Mouse (Mus musculus) lung, embryonic 15.5 days (tissue): ENCODE measurements around the gene Slc7a7. TPM values are rescaled to one million over a fixed set of nuclear protein-coding genes. Genes with fewer than 3 reads are reported as not detected.

Experiments
- ATAC-seq: fragments of 200-750 bp; cut with Nextera tagmentation; 2 replicates; pipeline ENCODE4 v1.8.0; 2017; ENCODE audit warnings: moderate number of reproducible peaks, borderline replicate concordance; ENCODE audit not compliant: low FRiP score, low TSS enrichment; ENCODE audit errors: extremely low read depth
- H3K27ac ChIP-seq: fragments of 300-500 bp; sonication (generic); 2 replicates; pipeline ENCODE4 v1.5.1; 2015; ENCODE audit warnings: moderate library complexity, mild to moderate bottlenecking, inconsistent platforms
- H3K27me3 ChIP-seq: fragments of 300-500 bp; sonication (generic); 2 replicates; pipeline ENCODE4 v1.6.1; 2015; ENCODE audit warnings: inconsistent platforms
- H3K36me3 ChIP-seq: fragments of 300-500 bp; sonication (generic); 2 replicates; pipeline ENCODE4 v1.6.1; 2015; ENCODE audit warnings: inconsistent platforms
- H3K4me1 ChIP-seq: fragments of 300-500 bp; sonication (generic); 2 replicates; pipeline ENCODE4 v1.6.1; 2015; ENCODE audit warnings: inconsistent platforms
- H3K4me2 ChIP-seq: fragments of 300-500 bp; sonication (generic); 2 replicates; pipeline ENCODE4 v1.6.1; 2015; ENCODE audit warnings: inconsistent platforms, mild to moderate bottlenecking, moderate library complexity
- H3K4me3 ChIP-seq: fragments of 300-500 bp; sonication (generic); 2 replicates; pipeline ENCODE4 v1.5.1; 2015; ENCODE audit warnings: mild to moderate bottlenecking, inconsistent platforms
- H3K9ac ChIP-seq: fragments of 300-500 bp; sonication (generic); 2 replicates; pipeline ENCODE4 v1.6.1; 2015; ENCODE audit warnings: inconsistent platforms
- H3K9me3 ChIP-seq: fragments of 300-500 bp; sonication (generic); 2 replicates; pipeline ENCODE4 v1.6.1; 2016; ENCODE audit warnings: inconsistent platforms
- WGBS: fragments of 180-500 bp; shearing (Covaris S2); methylation state at CpG from one replicate; pipeline ENCODE4 v1.1.7; 2015; 5-methylcytosine and 5-hydroxymethylcytosine counted together
- polyA plus RNA-seq: library from polyadenylated mRNA; unstranded; fragments of >200 nt; fragmentation: Nextera tagmentation; extraction: Ambion mirVana; gene quantifications from 2 replicates; pipeline ENCODE4 v1.2.1, GENCODE M21; 2015

The Slc7a7 gene
- polyA plus RNA-seq, 1 experiment from 2014 or later, result 11.9 TPM

DNA sequence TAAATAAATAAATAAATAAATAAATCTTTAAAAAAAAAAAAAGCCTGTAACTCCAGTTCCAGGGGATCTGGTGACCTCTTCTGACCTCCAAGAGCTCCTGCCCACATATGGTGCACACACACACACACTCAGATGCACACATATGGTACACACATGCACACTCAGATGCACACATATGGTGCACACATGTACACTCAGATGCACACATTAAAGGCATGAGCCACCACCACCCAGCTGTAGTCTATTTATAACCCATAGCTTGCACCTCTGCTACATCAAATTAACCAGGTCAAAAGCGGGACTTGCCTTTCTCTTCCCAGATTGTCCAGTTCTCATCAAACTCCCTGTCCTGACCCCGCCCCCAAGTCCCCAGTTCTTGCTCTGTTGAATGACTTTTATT lies 3.4 kb upstream of the Slc7a7 start:
- Histone ChIP-seq H3K9ac (no peak overlapping the region), H3K4me1 (peaks cover 18% of the 10 kb centered on the region), H3K4me2 (no peak overlapping the region), H3K27me3 (no peaks in the 10 kb centered on the region), H3K4me3 (no peak overlapping the region), H3K27ac (no peak overlapping the region), H3K9me3 (no peaks in the 10 kb centered on the region), H3K36me3 (no peaks in the 10 kb centered on the region)
- ATAC-seq, result no peak
- 74% methylated on average over 2 of the region's 2 CpGs for WGBS

DNA sequence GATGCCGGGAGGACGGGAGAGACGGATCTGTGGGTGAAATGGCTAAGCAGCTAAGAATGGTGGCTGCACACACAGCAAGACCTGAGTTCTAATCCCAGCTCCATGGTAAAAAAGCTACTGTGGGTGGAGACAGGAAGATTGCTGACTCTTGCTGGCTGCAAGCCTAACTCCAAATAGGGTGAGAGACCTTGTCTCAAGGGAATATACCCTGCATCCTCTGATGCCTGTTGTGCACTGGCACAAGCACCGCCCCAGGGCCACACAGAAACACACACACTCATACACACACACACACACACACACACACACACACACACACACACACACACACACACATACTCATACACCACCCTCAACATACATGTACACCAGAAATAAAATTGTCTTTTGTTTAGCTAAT lies 750 bp downstream of the Slc7a7 start:
- Histone ChIP-seq H3K4me2 (no peak overlapping the region), H3K36me3 (no peaks in the 10 kb centered on the region), H3K9ac (no peak overlapping the region), H3K27me3 (no peaks in the 10 kb centered on the region), H3K4me1 (peaks cover 40% of the 10 kb centered on the region), H3K27ac (peak overlapping the region; percentile 32), H3K4me3 (no peak overlapping the region), H3K9me3 (no peaks in the 10 kb centered on the region)
- 78% methylated on average over 4 of the region's 4 CpGs for WGBS
- ATAC-seq, result no peak

DNA sequence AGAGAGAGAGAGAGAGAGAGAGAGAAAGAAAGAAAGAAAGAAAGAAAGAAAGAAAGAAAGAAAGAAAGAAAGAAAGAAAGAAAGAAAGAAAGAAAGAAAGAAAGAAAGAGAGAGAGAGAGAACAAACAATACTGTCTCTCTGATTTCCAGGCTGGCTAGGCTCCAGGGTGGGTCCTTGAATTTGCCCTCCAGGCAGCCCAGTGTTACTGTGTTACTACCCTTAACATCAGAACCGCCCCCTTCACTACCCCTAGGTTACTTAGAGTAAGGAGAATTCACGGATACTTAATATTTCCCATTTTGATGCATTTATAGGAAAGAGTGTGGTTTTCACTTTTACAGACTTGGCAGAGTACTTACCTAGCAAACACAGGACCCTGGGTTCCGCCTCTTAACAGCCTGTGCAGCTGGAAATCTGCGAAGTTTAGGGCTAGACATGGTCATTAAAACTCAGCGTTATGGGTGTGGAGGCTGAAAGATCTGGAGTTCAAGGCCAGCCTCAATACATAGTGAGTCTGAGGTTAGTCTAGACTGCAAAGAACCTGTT lies 1.3 kb downstream of the Slc7a7 start:
- H3K9ac ChIP-seq, result no peak overlapping the region
- H3K27me3 ChIP-seq, result no peaks in the 10 kb centered on the region
- WGBS, result 44% methylated on average over 5 of the region's 5 CpGs
- no peaks in the 10 kb centered on the region for H3K36me3 ChIP-seq
- no peaks in the 10 kb centered on the region for H3K9me3 ChIP-seq
- H3K27ac ChIP-seq, result peak overlapping the region; percentile 32
- H3K4me2 ChIP-seq, result no peak overlapping the region
- no peak overlapping the region for H3K4me3 ChIP-seq
- ATAC-seq, result no peak
- H3K4me1 ChIP-seq, result peaks cover 40% of the 10 kb centered on the region

- H3K9me3 ChIP-seq, result no peaks in the 10 kb centered on the region
- H3K4me2 ChIP-seq, result peak overlapping the region; percentile 11; the same call in 1 of the 2 replicates
These were observed 2.1 kb downstream of the Slc7a7 start for GRCm38 (mm10) chr14:54415241-54416020.

DNA sequence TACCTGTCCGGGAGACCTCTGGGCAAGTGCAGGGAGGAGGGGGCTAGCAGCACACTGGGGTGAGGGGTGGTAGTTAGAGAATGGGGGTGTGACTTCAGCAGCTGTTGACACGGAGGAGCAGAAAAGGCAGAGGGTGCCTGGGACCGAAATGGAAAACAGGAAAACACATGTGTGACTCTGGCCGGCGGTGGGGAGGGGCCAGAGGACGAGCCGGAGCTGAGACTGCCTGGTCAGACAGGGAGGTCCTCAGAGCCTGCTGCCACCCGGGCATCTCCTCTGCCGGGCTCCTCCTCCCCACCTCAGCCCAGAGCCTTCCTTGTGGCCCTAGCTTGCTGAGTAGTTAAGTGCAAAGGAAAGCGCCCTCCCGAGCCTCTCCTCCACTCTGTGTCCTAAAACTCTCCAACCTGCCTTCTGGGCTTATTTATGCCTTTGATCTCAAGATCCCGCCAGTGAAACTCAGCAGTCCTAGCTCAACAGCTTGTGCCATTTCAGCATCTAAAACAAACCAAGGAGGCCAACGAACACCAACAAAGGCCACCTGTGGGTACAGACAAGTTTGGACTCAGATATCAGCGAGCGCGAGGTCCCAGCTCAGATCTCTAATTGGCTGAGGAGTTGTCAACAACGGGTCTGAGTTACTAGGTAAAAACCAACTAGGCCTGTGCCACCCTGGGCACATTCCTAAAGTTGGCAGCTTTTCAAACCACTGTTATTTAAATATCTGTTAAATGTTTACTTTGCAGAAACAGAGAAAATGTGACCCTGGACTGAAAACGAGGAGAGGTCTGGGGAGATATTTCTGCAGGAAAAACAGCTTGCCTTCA lies 3.5 kb downstream of the Slc7a7 start:
- 8% methylated on average over 18 of the region's 18 CpGs for WGBS
- peak overlapping the region; percentile 34 for H3K9ac ChIP-seq
- H3K27ac ChIP-seq, result peak overlapping the region; percentile 95
- H3K36me3 ChIP-seq, result no peaks in the 10 kb centered on the region
- no peaks in the 10 kb centered on the region for H3K9me3 ChIP-seq
- ATAC-seq, result peak; percentile 50
- H3K27me3 ChIP-seq, result no peaks in the 10 kb centered on the region
- peak overlapping the region; percentile 56 for H3K4me2 ChIP-seq
- peak overlapping the region; percentile 25 for H3K4me3 ChIP-seq
- peaks cover 60% of the 10 kb centered on the region for H3K4me1 ChIP-seq

More at GRCm38 (mm10) chr14:54415241-54416020, 2.1 kb downstream of the Slc7a7 start:
- 16% methylated on average over 13 of the region's 13 CpGs for WGBS
- no peaks in the 10 kb centered on the region for H3K27me3 ChIP-seq
- H3K4me3 ChIP-seq, result no peak overlapping the region
- H3K27ac ChIP-seq, result peak overlapping the region; percentile 95
- peaks cover 47% of the 10 kb centered on the region for H3K4me1 ChIP-seq
- peak overlapping the region; percentile 13; the same call in 1 of the 2 replicates for H3K9ac ChIP-seq
- no peaks in the 10 kb centered on the region for H3K36me3 ChIP-seq
- peak; percentile 45; the same call in 1 of the 2 replicates for ATAC-seq

DNA sequence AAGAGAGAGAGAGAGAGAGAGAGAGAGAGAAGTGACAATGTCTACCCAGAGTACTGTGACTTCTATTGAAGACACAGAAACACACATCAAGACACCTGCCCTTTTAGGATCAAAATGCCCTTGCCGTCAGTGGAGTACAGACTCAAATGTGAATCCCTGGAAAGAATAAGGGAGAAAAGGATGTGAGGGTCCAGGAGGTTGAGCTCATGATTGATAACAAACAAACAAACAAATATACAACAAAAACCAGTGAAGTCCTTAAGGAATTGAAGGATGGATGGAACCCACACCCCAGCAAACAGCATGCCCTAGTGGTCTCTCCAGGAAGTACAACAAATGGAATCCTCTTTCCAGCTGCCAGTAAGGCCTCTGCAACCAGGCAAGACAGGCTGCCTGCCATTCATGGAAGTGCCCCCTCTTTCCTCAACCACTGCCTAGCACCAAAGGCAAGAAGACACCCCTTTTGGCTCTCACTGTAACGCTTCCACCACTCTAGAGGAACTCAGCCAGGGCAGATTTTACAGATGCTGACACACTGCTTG lies 4.9 kb downstream of the Slc7a7 start:
- H3K4me2 ChIP-seq, result peak overlapping the region; percentile 56
- no peaks in the 10 kb centered on the region for H3K27me3 ChIP-seq
- H3K36me3 ChIP-seq, result no peaks in the 10 kb centered on the region
- peak overlapping the region; percentile 95 for H3K27ac ChIP-seq
- H3K4me1 ChIP-seq, result peaks cover 64% of the 10 kb centered on the region
- H3K9ac ChIP-seq, result no peak overlapping the region
- WGBS, result 55% methylated on average over 2 of the region's 2 CpGs
- no peak for ATAC-seq
- 0 out of 2 replicates have a peak overlapping the region, but pooled peaks have one; percentile 25 for H3K4me3 ChIP-seq
- no peaks in the 10 kb centered on the region for H3K9me3 ChIP-seq

GRCm38 (mm10) chr14:54412000-54412576 lies 5.5 kb downstream of the Slc7a7 start:
- no peak overlapping the region for H3K4me3 ChIP-seq
- no peaks in the 10 kb centered on the region for H3K9me3 ChIP-seq
- H3K4me1 ChIP-seq, result peaks cover 58% of the 10 kb centered on the region
- ATAC-seq, result no peak
- H3K4me2 ChIP-seq, result no peak overlapping the region
- no peak overlapping the region for H3K9ac ChIP-seq
- H3K36me3 ChIP-seq, result no peaks in the 10 kb centered on the region
- 67% methylated on average over 9 of the region's 9 CpGs for WGBS
- H3K27ac ChIP-seq, result no peak overlapping the region
- H3K27me3 ChIP-seq, result no peaks in the 10 kb centered on the region

GRCm38 (mm10) chr14:54409980-54410810 lies 7.4 kb downstream of the Slc7a7 start:
- peak; percentile 20; the same call in 1 of the 2 replicates for ATAC-seq
- Histone ChIP-seq H3K4me3 (peak overlapping the region; percentile 4; the same call in 1 of the 2 replicates), H3K9ac (peak overlapping the region; percentile 31; the same call in 1 of the 2 replicates), H3K27me3 (no peaks in the 10 kb centered on the region), H3K27ac (peak overlapping the region; percentile 89), H3K9me3 (no peaks in the 10 kb centered on the region), H3K4me2 (peak overlapping the region; percentile 45), H3K4me1 (peaks cover 48% of the 10 kb centered on the region), H3K36me3 (no peaks in the 10 kb centered on the region)
- WGBS, result 32% methylated on average over 17 of the region's 17 CpGs

- H3K4me1 ChIP-seq, result peaks cover 39% of the 10 kb centered on the region
- no peak overlapping the region; the same call in 1 of the 2 replicates for H3K4me3 ChIP-seq
- H3K9ac ChIP-seq, result no peak overlapping the region
- no peaks in the 10 kb centered on the region for H3K9me3 ChIP-seq
- H3K36me3 ChIP-seq, result no peaks in the 10 kb centered on the region
- no peak for ATAC-seq
- peak overlapping the region; percentile 89; the same call in 1 of the 2 replicates for H3K27ac ChIP-seq
- WGBS, result 73% methylated on average over 7 of the region's 7 CpGs
- no peaks in the 10 kb centered on the region for H3K27me3 ChIP-seq
- peak overlapping the region; percentile 45; the same call in 1 of the 2 replicates for H3K4me2 ChIP-seq
These were observed 8.4 kb downstream of the Slc7a7 start for GRCm38 (mm10) chr14:54409057-54409645.

- H3K4me3 ChIP-seq, result no peak overlapping the region
- H3K4me2 ChIP-seq, result 0 out of 2 replicates have a peak overlapping the region, but pooled peaks have one; percentile 3
These were observed 9.1 kb downstream of the Slc7a7 start for GRCm38 (mm10) chr14:54408336-54409056.

More at GRCm38 (mm10) chr14:54408336-54409056, 9.1 kb downstream of the Slc7a7 start:
- Histone ChIP-seq H3K9me3 (no peaks in the 10 kb centered on the region), H3K27me3 (no peaks in the 10 kb centered on the region), H3K9ac (no peak overlapping the region), H3K4me1 (peaks cover 33% of the 10 kb centered on the region), H3K36me3 (no peaks in the 10 kb centered on the region), H3K27ac (no peak overlapping the region)
- no peak for ATAC-seq
- WGBS, result 87% methylated on average over 25 of the region's 25 CpGs
